ENCODE assay signal across 19 mouse cellular contexts in genomic region chr13:34305964-34306671, GRCm38 (mm10).
"Had no signal": no experiment of that assay in that cellular context is flagged by ENCODE, and none has a peak within 500 bp of the region (broad histone marks: within the 10 kb centered on the region; RNA-seq: fewer than 3 reads in every experiment).

No protein-coding gene starts in this region.

- H3K9ac ChIP-seq: limb, embryonic 12.5 days; limb, embryonic 15.5 days; lung, embryonic 15.5 days; midbrain, embryonic 13.5 days; neural tube, embryonic 13.5 days had no signal

- H3K4me3 ChIP-seq: limb, embryonic 12.5 days; limb, embryonic 15.5 days; lung, embryonic 15.5 days; megakaryocyte, embryonic 14.5 days; midbrain, embryonic 10.5 days; midbrain, embryonic 13.5 days; myocyte; neural tube, embryonic 13.5 days had no signal

- H3K4me2 ChIP-seq: limb, embryonic 12.5 days; limb, embryonic 15.5 days; lung, embryonic 15.5 days; midbrain, embryonic 13.5 days; neural tube, embryonic 13.5 days had no signal

- H3K27ac ChIP-seq: kidney, postnatal 0 days; limb, embryonic 12.5 days; limb, embryonic 15.5 days; lung, embryonic 15.5 days; midbrain, embryonic 13.5 days; neural tube, embryonic 13.5 days had no signal

- ATAC-seq: intestine, postnatal 0 days; midbrain, embryonic 13.5 days; midbrain, embryonic 16.5 days had no signal

- H3K4me1 ChIP-seq: limb, embryonic 15.5 days had no signal

- H3K36me3 ChIP-seq: limb, embryonic 12.5 days; limb, embryonic 15.5 days; lung, embryonic 15.5 days; neural tube, embryonic 13.5 days had no signal

- H3K9me3 ChIP-seq: limb, embryonic 12.5 days; limb, embryonic 15.5 days; lung, embryonic 15.5 days; megakaryocyte, embryonic 14.5 days; midbrain, embryonic 10.5 days; midbrain, embryonic 13.5 days; neural tube, embryonic 13.5 days had no signal

- H3K27me3 ChIP-seq: limb, embryonic 12.5 days; limb, embryonic 15.5 days; lung, embryonic 15.5 days; megakaryocyte, embryonic 14.5 days; midbrain, embryonic 13.5 days; neural tube, embryonic 13.5 days had no signal

- DNase-seq: kidney, adult 2 months; kidney, postnatal 36 days; left cerebral cortex, postnatal 4 days; lung, postnatal 10 days; lung, postnatal 36 days; thymus, adult 18-20 months; thymus, postnatal 14 days; thymus, postnatal 4 days had no signal
